Mouse (Mus musculus) ES-E14 (cell line): Measurements from ENCODE around the gene Apof. TPM values are rescaled to one million over a fixed set of nuclear protein-coding genes. Genes with fewer than 3 reads are reported as not detected.
A peak's percentile ranks its signal among the peaks of the same experiment; 100 is the strongest.

Experiments
- DNase-seq: peaks from one replicate; pipeline ENCODE4 v3.0.0-alpha.2; 2013; ENCODE audit warnings: low read depth, low spot score
- H3K27ac ChIP-seq: 2 replicates; pipeline ENCODE4 v1.5.1; 2012; ENCODE audit warnings: low read depth, mild to moderate bottlenecking, low read length, moderate library complexity, mixed read lengths; ENCODE audit not compliant: poor library complexity, insufficient read depth, severe bottlenecking
- H3K36me3 ChIP-seq: 2 replicates; pipeline ENCODE4 v1.6.1; 2012; ENCODE audit warnings: mild to moderate bottlenecking, low read length, moderate library complexity, mixed read lengths; ENCODE audit not compliant: control insufficient read depth, poor library complexity, insufficient read depth, severe bottlenecking
- H3K4me1 ChIP-seq, 2 experiments: fragments of 150-350 bp in 1 of 2; sonication (generic) in 1 of 2; 2 replicates each; pipeline ENCODE4 v1.6.1; 2012; ENCODE audit warnings: low read length in 2 of 2, mild to moderate bottlenecking in 1 of 2, mixed read lengths in 1 of 2; ENCODE audit not compliant: control insufficient read depth in 2 of 2, insufficient read depth in 2 of 2, poor library complexity in 1 of 2
- H3K4me3 ChIP-seq, 2 experiments: fragments of 150-350 bp in 1 of 2; sonication (generic) in 1 of 2; 2 replicates each; pipeline ENCODE4 v1.5.1; 2012; ENCODE audit warnings: low read length in 2 of 2, low read depth in 1 of 2, mild to moderate bottlenecking in 1 of 2, mixed read lengths in 1 of 2; ENCODE audit not compliant: insufficient read depth in 1 of 2, poor library complexity in 1 of 2, severe bottlenecking in 1 of 2
- H3K9ac ChIP-seq: 2 replicates; pipeline ENCODE4 v1.6.1; 2012; ENCODE audit warnings: low read depth, mild to moderate bottlenecking, low read length, mixed read lengths; ENCODE audit not compliant: poor library complexity, insufficient read depth, severe bottlenecking
- H3K9me3 ChIP-seq: fragments of 150-350 bp; sonication (generic); 2 replicates; pipeline ENCODE4 v1.6.1; 2012; ENCODE audit warnings: low read depth, mild to moderate bottlenecking, low read length; ENCODE audit not compliant: control insufficient read depth, insufficient read depth
- CHD2 ChIP-seq: IDR thresholded peaks from 2 replicates; pipeline ENCODE4 v1.6.1; 2014; ENCODE audit warnings: mild to moderate bottlenecking, low read depth, low read length, inconsistent platforms
- HCFC1 ChIP-seq: IDR thresholded peaks from 2 replicates; pipeline ENCODE4 v1.6.1; 2012; ENCODE audit warnings: low read length, inconsistent platforms, borderline replicate concordance; ENCODE audit not compliant: insufficient read depth
- MAFK ChIP-seq: IDR thresholded peaks from 2 replicates; pipeline ENCODE4 v1.6.1; 2014; ENCODE audit warnings: mild to moderate bottlenecking, low read depth, low read length, inconsistent platforms; ENCODE audit not compliant: insufficient read depth
- ZC3H11A ChIP-seq: IDR thresholded peaks from 2 replicates; pipeline ENCODE4 v1.6.1; 2012; ENCODE audit warnings: low read depth, mild to moderate bottlenecking, inconsistent platforms, low read length, borderline replicate concordance
- ZNF384 ChIP-seq: IDR thresholded peaks from 2 replicates; pipeline ENCODE4 v1.6.1; 2012; ENCODE audit warnings: low read depth, low read length, inconsistent platforms
- in situ Hi-C, 2 experiments: fragments of 600-800 bp; cut with MboI; formaldehyde crosslinking; loops; one replicate each; pipeline ENCODE4 v1.15.1; 2025; ENCODE audit warnings: low sequenced_read_pairs in 2 of 2, inconsistent platforms in 1 of 2; ENCODE audit not compliant: unreplicated experiment in 2 of 2
- total RNA-seq: library from RNA; depleted of rRNA; stranded (reverse); fragments of 300-350 nt; gene quantifications from 2 replicates; pipeline ENCODE4 v1.2.3, GENCODE M21; 2012

Apof gene
- total RNA-seq, 1 experiment: 1.4 TPM

DNA sequence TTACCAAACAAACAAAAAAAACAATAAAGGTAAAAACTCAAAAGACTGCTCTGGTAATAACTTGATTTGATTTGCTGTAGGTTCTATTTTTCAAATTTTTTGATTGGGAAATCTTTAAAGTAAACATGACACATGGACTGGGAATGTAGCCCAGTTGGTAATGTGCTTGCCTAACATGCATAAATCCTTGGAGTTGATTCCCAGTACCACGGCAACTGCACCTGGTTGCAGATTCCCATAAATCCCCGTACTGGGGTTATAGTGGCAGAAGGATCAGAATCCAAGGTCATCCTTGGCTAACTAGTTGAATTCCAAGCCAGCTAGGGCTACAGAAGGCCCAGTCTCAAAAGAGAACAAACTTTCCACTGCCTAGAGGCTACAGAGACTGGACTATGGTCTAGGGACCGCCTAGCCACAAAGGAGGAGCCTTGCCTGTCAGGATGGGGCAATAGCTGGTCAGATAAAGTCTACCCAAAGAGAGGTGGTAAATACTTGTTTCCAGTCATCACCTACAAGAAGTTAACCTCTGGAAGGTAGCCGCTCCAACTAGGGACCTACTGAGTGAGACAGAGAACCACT, 14.7 kb upstream of the Apof start, which contains the start of gene Apon:
TSS of gene Apon (plus strand) at position 420 of the 579 bp plus-strand sequence.
- in situ Hi-C loops: no loop called here
- no peak for TF ChIP-seq HCFC1
- no peak for TF ChIP-seq CHD2
- no peak for TF ChIP-seq ZC3H11A
- no peak for TF ChIP-seq MAFK
- no peak for TF ChIP-seq ZNF384
- 0 out of 4 replicates have a peak within 1 kb of the TSS, but pooled peaks of 1 of the 2 experiments have one; percentile 15 for H3K4me3 ChIP-seq
- H3K4me1 ChIP-seq: no peaks in the 10 kb centered on the region
- no peaks in the 10 kb centered on the region for H3K9me3 ChIP-seq
- H3K27ac ChIP-seq: no peak within 1 kb of the TSS; the same call in 1 of the 2 replicates
- DNase-seq: no peak
- peaks cover 36% of the 10 kb centered on the region for H3K36me3 ChIP-seq
- H3K9ac ChIP-seq: no peak within 1 kb of the TSS

DNA sequence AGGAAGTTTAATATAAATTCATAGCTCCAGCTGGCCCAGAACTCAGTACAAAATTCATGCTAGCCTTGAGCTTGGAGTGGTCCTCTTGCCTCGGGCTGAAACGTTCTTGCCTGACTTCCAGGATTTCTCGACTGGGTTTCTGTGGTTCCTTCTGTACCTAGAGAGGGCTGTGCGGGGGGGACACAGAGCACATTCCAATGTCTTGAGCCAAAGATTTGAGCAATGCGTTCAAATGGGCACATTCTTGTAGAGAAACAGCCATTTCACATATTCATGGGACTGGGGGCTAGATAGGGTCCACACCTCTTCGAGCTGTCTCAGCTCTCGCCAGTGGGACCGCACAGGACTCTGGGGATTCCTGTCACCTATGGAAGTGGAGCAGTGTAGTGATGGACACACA, 12.5 kb upstream of the Apof start:
- DNase-seq: no peak
- Histone ChIP-seq H3K4me1 (no peaks in the 10 kb centered on the region), H3K36me3 (peaks cover 16% of the 10 kb centered on the region), H3K4me3 (no peak overlapping the region), H3K27ac (no peak overlapping the region), H3K9ac (no peak overlapping the region), H3K9me3 (no peaks in the 10 kb centered on the region)
- no peak for TF ChIP-seq HCFC1
- TF ChIP-seq ZC3H11A: no peak
- TF ChIP-seq CHD2: no peak
- no peak for TF ChIP-seq ZNF384
- no peak for TF ChIP-seq MAFK
- in situ Hi-C loops: no loop called here

DNA sequence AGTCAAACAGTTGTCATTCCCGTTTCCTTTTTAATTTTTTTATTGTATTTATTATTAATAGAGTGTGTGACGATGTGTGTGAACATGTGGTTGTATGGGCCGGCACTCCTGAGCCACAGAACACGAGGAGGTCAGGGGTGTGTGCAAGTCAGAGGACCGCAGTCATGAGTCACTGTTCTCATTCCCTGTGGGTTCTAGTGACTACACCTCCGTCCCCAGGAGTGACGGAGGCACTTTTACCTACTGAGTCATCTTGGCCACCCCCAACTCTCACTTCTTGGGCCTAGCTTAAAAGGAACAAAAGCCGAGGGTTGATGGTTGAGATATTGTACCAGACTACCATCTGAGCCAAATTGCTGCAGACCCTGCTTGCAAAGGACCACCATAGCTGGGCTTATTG, 12.1 kb upstream of the Apof start:
- TF ChIP-seq ZC3H11A: no peak
- TF ChIP-seq CHD2: no peak
- TF ChIP-seq ZNF384: no peak
- TF ChIP-seq HCFC1: no peak
- H3K36me3 ChIP-seq: peaks cover 12% of the 10 kb centered on the region
- no peak overlapping the region for H3K9ac ChIP-seq
- no peak overlapping the region for H3K27ac ChIP-seq
- no peak for DNase-seq
- no peak overlapping the region for H3K4me3 ChIP-seq
- H3K4me1 ChIP-seq: no peaks in the 10 kb centered on the region
- no peaks in the 10 kb centered on the region for H3K9me3 ChIP-seq
- in situ Hi-C loops: no loop called here

DNA sequence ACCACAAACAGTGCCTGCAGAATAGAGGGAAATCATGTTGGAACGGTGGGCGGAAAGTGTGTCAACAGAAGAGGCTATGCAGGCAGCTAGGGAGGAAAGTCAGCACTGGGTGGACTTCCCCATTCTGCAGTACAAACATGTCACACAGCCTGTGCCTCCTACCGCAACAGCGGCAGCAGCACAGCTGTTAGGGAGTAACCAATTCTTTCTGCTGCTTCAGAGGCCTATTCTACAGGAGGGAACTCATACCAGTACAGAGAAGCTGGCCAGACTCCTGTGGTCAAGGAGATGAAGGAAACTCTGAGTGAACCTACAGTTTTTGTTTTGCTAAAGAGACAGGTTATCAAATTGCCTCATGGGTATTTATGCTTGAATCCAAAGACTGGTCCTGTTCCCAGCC, 9.5 kb upstream of the Apof start:
- Histone ChIP-seq H3K36me3 (no peaks in the 10 kb centered on the region), H3K9ac (no peak overlapping the region), H3K4me3 (no peak overlapping the region), H3K9me3 (no peaks in the 10 kb centered on the region), H3K27ac (no peak overlapping the region), H3K4me1 (peaks cover 3 to 6% of the 10 kb centered on the region in 2 experiments; a peak in 2 of 4 replicates)
- no peak for DNase-seq
- in situ Hi-C loops: no loop called here
- no peak for TF ChIP-seq CHD2
- no peak for TF ChIP-seq HCFC1
- no peak for TF ChIP-seq MAFK
- no peak for TF ChIP-seq ZC3H11A
- no peak for TF ChIP-seq ZNF384
